Mouse (Mus musculus) thymus, postnatal 25 days (tissue): ENCODE measurements around the gene Meig1.
"Not testable (repeated sequence)": the region's sequence is repeated elsewhere in the genome, so short reads cannot be mapped to it uniquely, and the experiment has no call there.

Experiments
- DNase-seq: peaks from one replicate; pipeline ENCODE4 v3.0.0; 2022

The Meig1 gene

DNA sequence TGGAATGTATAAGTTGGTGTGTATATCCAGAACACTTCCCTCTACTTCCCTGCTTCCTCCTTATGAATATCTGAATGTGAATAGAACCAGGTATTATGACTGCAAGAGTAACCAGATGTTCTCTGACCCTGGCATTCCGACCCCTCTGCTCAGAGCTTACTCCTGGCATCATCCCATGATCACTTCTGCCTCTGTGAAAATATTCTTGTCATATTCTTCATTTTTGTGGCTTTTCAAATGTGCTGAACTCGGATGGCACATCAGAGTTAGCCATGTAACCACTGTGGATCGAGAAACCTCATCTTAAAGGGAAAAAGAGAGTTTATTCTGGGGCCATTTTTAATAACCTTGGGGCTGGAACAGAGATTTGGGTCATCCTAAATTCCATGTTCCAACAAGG is at the start of gene Meig1:
Meig1 (minus strand) TSS at position 101 of the 400 bp plus-strand sequence.
- DNase-seq, result no peak

DNA sequence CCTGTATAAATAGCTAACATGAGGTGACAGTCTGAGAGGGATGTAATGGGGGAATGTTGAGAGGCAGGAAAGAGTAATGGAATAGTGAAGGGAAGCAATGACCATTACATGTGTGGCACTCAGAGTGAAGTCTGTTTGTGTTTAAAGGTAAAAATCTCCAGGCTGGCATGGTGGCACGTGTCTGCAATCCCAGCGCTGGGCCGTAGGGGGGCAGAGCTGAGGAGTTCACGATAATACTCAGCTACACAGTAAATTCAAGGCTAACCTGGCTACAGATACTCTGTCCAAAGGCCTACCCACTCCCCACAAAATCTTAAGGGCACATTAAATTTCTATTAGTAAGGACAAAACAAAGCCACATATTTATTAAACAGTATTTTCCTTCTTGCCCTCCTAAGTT is 34.1 kb upstream of the Meig1 start:
- no peak for DNase-seq

GRCm38 (mm10) chr2:3453096-3453495 is 30.6 kb upstream of the Meig1 start:
- no peak for DNase-seq

GRCm38 (mm10) chr2:3449431-3449830 is 27.0 kb upstream of the Meig1 start:
- DNase-seq, result no peak

DNA sequence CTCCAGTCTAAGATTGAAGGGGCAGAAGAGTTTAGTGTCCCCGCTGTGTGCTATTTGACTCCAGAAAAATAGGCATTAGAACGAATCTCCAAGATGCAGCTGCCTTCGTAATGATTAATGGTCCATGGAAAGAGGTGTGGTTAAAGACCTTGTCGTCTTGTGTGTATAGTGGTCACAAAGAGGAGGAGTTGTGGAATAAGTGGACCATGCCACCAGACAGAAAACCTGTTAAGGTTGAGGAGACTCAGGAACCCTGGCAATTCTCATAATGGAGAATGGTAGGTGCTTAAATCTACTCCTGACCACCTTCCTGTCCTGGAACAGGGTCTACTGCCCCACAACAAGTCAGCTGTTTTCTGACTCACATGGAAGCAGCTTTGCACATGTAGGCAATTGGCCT is 23.5 kb upstream of the Meig1 start:
- DNase-seq, result no peak

DNA sequence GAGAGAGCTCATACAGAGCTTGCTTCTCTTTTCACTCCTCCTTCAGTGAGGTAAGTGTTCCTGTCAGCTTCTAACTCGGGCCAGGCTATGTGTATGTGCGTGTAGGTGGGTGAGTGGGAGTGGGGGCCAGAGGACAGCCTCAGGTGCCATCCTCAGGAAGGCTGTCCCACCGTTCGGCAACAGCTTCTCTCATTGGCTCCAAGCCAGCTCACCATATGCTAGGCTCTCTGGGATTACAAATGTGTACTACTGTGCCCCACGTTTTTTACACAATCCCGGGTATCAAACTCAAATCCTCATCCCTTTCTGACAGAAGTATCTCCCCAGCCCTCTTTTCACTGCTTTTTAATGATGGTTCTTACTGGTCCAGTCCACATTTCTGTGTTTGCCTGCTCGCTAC is 21.8 kb upstream of the Meig1 start:
- DNase-seq, result no peak

GRCm38 (mm10) chr2:3437956-3438355 is 15.5 kb upstream of the Meig1 start:
- no peak for DNase-seq

DNA sequence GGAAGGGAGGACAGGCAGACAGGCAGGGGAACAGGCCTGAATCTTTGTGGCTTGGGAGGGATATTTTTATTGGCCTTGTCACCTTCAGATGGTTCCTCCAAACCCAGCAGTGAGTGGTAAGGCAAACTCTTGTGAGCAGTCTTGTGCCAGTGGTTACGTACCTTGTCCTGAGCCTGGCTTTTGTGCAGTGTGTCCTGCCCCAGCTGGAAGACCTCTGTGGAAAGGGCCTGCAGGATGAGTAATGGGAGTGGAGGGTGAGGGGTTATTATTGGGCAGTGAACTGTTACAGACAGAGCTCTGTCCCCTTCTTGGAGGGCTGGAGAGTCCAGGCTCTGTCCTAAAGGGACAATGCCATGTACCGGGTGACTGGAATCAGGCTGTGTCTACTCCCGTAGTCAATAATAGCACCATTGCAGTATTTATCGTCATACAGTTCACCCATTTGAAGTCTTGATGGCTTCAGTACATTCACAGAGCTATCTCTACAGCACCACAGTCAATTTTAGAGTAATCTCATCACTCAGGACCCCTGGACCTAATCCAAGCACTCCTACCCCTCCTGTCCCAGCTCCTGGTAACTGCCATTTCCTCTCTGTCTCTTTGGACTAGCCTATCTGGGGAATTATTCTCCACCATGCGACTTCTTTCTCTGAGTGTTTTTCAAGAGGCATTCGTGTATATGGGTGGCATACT is 13.1 kb upstream of the Meig1 start:
- DNase-seq, result no peak

GRCm38 (mm10) chr2:3430956-3431355 is 8.5 kb upstream of the Meig1 start:
- peak; percentile 72 for DNase-seq

- DNase-seq, result no peak
Measured at GRCm38 (mm10) chr2:3424579-3424910, 2.1 kb upstream of the Meig1 start.

DNA sequence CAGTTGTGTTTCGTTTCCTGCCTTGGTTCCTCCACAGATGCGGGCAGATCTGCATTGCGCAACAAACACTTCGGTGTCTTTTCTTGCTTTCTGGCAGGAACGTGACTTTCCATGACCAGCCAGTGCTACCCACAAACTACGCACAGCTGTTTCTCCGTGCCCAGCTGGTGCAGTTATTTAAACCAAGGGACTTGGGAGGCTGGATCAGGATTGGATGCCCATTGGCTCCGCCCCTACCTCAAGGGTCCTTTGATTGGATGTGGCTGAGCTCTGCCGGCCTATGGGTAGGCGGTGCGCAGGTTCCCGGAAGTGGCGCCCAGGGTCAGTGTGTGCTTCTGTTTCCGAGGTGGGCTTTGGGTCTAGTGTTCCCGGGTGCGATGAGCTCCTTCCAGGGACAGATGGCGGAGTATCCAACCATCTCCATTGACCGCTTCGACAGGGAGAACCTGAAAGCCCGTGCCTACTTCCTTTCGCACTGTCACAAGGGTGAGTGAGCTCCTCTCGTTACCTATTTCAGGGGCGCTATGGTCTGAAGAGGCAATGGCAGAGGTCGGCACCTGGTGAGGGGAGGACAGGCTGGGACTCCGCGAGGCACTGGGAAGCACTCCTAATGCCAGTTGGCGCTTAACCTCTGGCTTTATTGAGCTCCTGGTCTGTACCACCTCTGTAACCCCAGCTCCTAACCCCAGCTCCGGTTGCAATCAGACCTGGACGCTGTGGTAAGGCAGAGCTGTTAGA is 1.6 kb upstream of the Meig1 start, which contains the start of gene Dclre1c:
Dclre1c (plus strand) TSS at position 291 of the 738 bp plus-strand sequence.
- DNase-seq, result peak; percentile 94

GRCm38 (mm10) chr2:3420157-3420556 is 2.3 kb downstream of the Meig1 start:
- no peak for DNase-seq

DNA sequence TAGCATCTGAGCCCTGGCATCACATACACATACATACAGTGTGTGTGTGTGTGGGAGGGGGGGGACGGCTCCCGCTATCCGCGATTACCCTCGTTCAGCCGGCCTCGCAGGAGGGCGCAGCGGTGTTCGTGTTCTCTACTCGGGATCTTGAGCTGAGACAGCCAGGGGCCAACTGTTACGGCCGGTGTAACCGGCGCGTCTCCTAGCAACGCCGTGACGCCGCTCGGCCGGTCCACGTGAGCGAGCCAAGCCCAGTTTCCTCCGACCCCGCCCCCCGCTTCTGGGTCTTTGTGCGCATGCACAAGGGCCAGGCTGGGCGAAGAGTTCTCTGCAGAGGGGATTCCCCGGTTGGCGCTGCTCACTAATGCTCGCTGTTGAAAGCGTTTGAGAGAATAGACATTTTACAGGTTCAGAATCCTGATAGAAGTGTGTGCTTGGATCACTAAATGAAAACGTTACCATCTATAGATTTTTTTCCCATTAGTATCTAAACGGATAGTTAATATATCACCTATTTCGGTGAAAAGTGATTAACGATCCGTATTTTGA is 3.5 kb downstream of the Meig1 start:
- peak; percentile 90 for DNase-seq

GRCm38 (mm10) chr2:3415676-3416075 is 6.8 kb downstream of the Meig1 start:
- no peak for DNase-seq

DNA sequence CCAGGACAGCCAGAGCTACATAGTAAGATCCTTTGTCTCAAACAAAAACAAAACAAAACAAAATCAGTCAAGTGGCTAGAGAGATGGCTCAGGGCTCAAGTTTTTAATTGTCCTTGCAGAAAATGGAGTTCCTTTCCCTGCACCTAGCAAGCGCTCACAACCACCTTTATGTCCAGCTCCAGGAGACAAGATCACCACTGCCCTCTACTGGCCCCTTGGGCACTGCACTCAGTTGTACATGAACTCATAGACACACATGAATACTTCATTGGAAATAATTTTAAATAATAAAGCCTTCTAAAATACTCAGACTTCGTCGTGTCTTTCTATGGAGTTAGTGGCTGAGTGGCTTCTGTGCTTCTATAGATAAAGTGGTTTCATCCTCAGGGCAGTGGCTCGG is 8.2 kb downstream of the Meig1 start:
- peak; percentile 71 for DNase-seq

DNA sequence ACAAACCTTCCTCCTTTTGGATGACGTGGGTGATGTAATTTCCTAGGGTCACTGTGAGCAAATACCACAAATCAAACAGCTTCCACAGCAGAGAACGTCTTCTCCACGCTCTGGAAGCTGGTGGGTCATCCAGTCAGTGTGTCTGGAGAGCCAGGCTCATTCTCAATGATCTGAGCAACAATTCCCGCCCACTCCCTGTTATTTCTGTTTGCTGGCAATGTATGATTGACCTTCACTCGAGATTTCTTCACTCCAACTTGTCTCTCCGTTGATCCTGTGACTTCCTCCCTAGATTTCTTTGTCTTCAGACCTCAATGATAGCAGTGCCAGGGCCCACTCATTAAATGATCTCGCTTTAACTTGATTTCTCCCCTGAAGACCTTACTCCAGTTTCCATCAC is 14.7 kb downstream of the Meig1 start:
- DNase-seq, result no peak

DNA sequence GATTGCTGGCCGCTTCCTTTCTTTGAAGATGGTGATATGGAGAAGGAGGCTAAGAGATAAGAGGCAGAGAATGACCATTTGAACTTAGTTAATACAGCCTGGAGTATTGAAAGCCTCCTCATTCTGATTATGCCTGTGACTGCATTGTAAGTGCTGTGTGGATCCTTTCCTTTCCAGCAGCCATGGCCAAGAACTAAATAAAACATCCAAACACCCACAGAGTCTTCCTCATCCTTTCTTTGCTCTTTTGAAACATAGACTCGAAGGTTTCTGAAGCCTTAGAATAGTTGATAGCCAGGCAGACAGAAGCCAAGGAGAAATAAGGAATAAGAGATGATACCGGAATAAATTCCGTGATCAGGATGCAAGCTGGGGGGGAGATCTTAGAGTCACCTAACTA is 16.5 kb downstream of the Meig1 start:
- DNase-seq, result no peak

DNA sequence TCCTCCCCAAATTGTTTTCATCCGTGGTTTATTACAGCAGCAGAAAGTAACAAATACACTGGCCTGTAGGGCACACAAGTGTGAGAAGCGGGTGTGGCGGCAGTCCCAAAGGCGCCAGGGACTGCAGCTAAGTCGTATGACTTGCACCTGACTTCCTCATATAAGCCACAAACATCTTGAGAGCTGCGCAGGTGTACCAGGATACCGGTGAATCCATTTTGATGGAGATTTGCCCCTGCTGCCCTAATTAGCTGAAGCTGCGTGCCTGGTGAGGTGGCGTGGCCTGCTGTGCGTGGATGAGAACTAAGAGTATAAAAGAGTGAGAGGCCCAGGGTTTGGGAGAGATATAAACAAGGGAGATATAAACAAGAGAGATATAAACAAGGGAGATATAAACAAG is 25.3 kb downstream of the Meig1 start, which contains the start of gene Olah:
Olah (minus strand) TSS at position 101 of the 400 bp plus-strand sequence.
- DNase-seq, result not testable (repeated sequence)

DNA sequence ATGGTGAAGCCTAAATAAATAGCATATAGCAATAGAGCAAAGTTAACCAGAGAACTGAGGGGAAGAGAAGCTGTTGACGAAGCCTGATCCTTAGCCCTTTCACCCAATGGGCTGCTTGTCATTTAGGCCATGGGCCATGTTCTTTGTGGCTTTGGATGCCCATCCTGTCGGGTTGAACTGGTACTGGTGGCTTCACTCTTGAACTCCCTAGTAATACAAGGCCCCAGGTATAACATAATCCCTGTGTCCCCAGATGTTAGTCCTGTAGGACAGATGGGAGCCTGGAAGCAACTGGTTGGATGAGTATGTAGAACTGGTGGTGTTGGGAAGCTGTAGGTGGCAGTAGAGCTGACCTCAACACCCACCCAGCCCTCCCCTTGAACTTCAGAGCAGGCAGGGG is 30.5 kb downstream of the Meig1 start:
- DNase-seq, result no peak

DNA sequence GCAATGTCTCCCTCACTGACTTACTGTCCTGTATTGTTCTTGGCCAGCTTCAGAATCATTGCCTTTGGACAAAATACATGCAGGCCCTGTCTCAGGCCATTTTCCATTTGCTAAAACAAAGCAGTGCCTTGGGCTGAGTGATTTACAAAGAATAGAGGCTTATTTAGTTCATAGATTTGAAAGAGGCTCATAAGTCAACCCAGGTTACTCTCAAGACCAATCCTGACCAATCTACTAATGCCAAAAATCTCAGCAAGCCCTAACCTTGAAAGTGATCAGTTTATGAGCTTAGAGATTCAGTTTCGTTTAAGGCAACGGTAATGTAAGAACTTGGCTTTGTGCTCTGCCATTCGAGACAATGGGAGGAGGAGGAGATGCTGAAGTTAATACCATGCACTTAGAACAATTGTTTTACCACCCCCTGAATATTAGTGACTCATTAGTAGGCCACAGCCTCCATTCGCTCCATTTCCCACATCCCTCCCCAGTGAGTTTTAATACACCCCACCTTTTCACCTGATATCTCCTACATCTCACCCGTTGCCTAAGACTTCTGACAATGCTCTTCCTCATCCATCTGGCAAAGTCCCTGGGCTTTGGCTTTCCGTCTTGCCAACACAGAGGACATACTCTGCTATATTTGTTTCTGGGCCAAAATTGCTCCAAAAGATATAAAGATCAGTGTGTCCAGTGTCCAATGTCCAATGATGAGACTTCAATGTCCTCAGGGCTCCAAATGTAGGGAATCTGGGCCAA is 35.2 kb downstream of the Meig1 start:
- no peak for DNase-seq

DNA sequence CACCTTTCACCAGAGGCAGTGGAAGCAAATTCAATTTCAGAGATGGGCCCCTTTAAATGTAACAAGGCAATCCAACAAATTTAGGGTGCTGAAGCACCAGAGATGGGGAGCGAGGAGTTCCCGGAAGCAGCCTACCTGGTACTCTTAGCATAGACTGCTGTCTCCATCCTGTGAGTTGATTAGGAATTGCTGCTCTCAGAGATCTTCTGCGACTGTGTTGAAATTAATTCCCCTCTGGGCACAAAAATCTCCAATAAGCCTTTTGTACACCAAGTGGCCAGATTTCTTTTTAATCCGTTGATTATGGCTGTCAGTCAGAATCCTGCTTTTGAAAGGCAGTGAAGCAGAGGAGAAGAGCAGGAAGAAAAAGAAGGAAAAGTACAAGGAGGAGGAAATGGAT is 57.3 kb downstream of the Meig1 start:
- DNase-seq, result no peak

DNA sequence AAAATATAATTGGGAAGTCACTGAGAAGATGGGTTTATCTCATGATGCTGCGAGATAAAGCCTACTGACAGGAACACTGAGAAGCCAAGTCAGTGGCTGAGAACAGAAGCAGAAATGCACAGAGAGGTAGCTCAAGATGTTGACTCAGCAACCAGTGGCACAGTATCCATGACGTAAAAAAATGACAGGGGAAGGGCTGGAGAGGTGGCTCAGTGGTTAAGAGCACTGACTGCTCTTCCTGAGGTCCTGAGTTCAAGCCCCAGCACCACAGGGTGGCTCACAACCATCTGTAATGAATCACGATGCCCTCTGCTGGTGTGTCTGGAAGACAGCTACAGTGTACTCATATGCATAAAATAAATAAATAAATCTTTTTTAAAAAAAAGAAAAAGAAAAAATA is 61.4 kb downstream of the Meig1 start:
- no peak for DNase-seq
